Mouse (Mus musculus): ENCODE results near the gene Gm36210.
A peak's percentile ranks its signal among the peaks of the same experiment; 100 is the strongest.
"Not testable (repeated sequence)": the region's sequence is repeated elsewhere in the genome, so short reads cannot be mapped to it uniquely, and the experiment has no call there.

The Gm36210 gene

GRCm38 (mm10) chr7:4922931-4923565 lies 16.7 kb upstream of the Gm36210 start:
- DNase-seq = no peak

- no peak for DNase-seq
Measured at GRCm38 (mm10) chr7:4922508-4922907, 16.2 kb upstream of the Gm36210 start.

DNA sequence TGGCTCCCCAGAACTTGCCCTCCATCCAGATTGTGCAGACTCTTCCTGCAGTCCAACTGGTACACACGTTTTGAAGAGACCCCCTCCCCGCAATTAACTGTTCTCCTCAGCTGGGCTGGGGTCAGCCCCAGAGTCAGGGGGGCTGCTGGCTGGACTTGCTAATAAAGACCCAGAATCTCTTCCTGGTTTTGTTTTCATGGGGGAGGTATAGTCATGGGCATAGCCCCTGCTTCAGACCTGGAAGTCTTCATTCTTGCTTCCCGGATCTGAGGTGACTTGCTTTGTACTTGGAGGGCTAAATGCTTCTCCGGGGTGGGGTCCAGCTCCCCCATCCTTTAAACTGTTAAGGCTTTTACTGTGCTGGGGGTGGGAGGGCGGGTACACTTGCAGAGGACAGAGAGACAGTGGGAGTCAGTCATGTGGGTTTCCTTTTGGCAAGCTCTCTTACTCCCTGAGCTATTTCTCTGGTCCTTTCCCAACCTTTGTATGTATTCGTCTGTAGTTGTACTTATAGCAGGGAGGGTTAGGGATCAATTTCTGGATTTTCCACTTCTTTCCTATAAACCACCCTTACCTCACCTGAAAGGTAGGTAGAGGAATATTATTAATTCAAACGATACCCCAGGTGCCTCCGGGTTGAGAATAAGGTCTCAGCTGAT lies 15.6 kb upstream of the Gm36210 start, which contains the start of gene Nat14:
Nat14 (plus strand) TSS at position 205 of the 659 bp plus-strand sequence.
- DNase-seq = no peak

- no peak for DNase-seq
Measured at GRCm38 (mm10) chr7:4920976-4921823, 14.9 kb upstream of the Gm36210 start.

DNA sequence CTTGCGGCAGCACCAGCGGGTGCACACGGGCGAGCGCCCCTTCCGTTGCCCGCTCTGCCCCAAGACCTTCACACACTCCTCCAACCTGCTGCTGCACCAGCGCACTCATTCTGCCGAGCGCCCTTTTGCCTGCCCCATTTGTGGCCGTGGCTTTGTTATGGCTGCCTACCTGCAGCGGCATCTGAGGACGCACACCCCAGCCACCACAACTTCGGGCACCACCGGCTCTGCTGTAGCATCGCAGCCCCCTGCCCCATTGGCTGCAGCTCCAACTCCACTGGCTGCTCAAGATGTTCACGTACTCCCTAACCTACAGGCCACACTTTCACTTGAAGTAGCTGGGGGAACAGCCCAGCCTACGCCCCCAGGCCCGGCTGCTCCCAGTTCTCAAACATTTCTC lies 14.2 kb upstream of the Gm36210 start:
- no peak for DNase-seq

- DNase-seq = no peak
Measured at GRCm38 (mm10) chr7:4919971-4920370, 13.7 kb upstream of the Gm36210 start.

- no peak for DNase-seq
Measured at GRCm38 (mm10) chr7:4919096-4919495, 12.8 kb upstream of the Gm36210 start.

- DNase-seq = no peak
Measured at GRCm38 (mm10) chr7:4918681-4919080, 12.4 kb upstream of the Gm36210 start.

- DNase-seq = no peak
Measured at GRCm38 (mm10) chr7:4917494-4917893, 11.2 kb upstream of the Gm36210 start.

GRCm38 (mm10) chr7:4915669-4916416 lies 9.5 kb upstream of the Gm36210 start:
- no peak for DNase-seq

DNA sequence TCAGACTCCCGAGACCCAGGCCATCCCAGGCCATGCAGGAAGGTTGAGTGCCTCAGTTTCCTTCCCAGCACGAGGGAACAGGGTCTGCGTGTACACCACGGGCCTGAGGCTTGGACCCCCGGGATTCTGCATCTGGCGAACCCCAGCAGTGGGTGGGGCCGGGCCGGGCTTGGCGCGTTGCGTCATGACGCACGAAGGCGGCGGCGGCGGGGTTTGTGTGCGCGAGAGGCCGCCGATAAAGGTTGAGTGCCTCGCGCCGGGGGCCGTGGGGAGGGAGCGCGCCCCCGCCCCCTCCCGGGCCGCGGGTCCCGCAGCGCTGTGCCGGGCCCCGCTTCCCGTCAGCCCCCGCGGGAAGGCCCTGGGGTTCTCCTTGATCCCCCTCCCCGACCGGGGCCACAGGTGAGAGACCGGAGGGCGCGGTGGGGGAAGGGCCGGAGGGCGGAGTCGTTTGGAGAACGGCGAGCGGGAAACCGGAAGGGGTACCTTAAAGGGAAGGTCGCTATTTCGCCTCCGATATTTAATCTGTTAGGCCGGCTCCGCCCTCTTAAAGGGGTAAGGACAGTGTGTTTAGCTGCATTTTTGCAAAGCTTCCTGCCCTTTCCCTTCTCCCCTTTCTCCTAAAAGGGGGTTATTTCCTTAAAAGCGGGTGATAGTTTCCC lies 8.8 kb upstream of the Gm36210 start, which contains the start of gene Zfp628:
Zfp628 (plus strand) TSS at position 211 of the 659 bp plus-strand sequence.
- DNase-seq = peak; percentile 87 to 88

DNA sequence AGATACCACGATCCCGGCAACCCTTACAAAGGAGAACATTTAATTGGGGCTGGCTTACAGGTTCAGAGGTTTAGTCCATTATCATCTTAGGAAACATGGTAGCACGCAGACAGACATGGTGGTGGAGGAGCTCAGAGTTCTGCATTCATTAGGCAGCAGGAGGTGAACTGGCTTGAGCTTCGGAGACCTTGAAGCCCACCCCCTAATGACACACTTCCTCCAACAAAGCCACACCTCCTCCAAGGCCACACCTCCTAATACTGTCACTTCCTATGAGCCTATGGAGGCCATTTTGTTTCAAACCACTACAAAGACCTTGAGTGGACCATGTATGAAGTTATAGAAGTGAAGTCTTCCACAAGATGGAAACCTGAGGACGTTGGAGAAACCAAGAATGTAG lies 5.9 kb upstream of the Gm36210 start:
- no peak for DNase-seq

DNA sequence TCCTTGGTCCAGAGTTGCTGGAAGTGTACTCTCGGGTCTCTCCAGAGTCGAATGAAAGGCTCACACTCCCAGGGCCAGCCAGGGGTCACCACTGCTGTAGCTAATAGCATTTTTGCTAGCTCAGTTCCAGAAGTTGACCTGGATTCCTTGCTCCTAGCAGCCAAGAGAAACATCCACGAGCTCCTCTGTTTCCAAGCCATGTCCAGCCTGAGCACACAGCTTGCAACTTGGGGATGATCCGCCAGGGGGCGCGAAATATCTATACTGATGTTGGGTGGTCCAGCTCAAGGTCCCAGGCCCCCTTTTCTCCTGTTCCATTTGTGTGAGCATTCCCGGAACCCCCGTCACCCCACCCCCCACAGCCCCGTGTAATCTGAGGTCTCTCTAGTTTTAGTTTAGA lies 5.2 kb upstream of the Gm36210 start:
- no peak for DNase-seq

GRCm38 (mm10) chr7:4902404-4902803 lies 3.9 kb downstream of the Gm36210 start:
- DNase-seq = no peak

DNA sequence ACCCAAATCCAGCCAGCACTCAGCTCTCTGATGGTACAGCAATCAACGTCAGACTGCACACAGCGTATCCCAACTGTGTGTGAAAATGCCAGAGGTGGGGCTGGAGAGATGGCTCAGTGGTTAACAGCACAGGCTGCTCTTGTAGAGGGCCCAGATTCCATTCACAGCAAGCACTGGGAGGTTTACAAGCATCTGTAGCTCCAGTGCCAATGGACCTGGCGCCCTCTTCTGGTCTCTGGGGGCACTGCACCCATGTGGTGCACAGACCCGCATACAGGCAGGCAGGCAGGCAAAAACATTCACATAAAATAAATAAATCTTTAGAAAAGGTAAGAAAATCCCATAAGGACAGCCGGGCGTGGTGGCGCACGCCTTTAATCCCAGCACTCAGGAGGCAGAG lies 5.1 kb downstream of the Gm36210 start:
- DNase-seq = no peak

- DNase-seq = no peak
Measured at GRCm38 (mm10) chr7:4900523-4900851, 5.8 kb downstream of the Gm36210 start.

DNA sequence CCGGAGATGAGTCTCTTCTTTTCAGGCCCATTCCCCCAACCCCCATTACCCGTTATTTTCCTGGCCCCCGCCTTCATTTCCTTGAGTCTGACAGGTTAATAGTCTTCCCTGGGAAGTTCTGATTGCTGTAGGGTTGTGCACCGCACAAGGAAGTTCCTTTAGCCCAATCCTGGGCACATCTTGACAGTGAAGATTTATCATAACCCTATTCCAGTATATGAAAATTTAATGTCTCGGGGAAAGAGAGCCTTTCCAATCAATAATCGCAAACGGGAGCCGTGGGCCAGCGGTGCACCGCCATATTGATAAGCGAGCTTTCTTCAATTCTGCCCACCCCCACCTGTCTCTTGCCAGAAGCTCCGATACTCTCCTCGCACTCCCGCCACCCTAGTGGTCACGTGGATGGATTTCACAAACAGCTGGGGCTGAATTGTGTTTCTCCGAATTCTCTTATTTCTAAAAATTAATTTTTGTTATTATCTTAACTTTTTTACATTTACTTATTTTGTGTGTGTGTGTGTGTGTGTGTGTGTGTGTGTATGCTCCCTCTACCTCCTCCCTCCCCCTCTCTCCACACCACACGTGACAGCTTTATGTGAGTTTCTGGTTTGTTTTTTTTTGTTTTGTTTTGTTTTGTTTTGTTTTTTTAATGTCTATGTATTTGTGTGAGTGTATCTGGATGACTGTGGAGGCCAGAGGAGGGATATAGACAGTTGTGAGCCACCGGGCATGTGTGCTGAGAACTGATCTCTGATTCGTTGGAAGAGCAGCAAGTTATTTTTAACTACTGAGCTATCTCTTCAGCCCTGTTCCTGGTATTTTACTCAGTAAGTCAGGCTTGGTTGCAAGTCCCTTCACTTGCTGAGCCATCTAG lies 6.4 kb downstream of the Gm36210 start:
- no peak for DNase-seq

- no peak for DNase-seq
Measured at GRCm38 (mm10) chr7:4898851-4899648, 7.3 kb downstream of the Gm36210 start.

- no peak for DNase-seq
Measured at GRCm38 (mm10) chr7:4895186-4895585, 11.1 kb downstream of the Gm36210 start.

DNA sequence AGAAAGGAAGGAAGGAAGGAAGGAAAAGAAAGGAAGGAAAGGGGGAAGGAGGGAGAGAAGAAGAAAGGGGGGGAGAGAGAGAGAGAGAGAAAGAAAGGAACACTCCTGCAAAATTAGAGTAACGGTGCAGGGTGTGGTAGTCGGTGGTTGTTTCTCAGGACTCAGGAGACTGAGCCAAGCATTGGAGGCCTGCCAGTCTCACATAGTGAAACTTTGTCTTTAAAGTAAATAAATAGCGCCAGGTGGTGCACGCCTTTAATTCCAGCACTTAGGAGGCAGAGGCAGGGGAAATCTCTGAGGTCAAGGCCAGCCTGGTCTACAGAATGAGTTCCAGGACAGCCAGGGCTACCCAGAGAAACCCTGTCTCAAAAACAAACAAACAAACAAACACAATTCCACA lies 19.6 kb downstream of the Gm36210 start:
- DNase-seq = no peak

DNA sequence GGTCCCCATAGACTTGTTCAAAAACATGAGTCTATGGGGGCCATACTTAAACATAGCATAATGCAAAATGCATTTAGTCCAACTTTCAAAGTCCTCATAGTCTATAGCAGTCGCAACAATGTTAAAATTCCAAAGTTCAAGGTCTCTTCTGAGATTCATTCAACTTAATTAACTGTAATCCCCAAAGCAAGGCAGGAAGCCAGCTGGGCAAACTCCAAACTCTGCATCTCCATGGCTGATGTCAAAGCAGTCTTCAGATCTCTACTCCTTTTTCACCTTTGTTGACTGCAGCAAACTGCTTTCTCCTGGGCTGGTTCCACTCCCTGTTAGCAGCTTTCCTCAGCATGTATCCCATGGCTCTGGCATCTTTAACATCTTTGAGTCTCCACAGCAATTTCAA lies 27.3 kb downstream of the Gm36210 start:
- not testable (repeated sequence) for DNase-seq

All from thymus, adult 18-20 months (tissue).